Comparison of ENCODE assay signal across 13 mouse cellular contexts in the genomic region with DNA sequence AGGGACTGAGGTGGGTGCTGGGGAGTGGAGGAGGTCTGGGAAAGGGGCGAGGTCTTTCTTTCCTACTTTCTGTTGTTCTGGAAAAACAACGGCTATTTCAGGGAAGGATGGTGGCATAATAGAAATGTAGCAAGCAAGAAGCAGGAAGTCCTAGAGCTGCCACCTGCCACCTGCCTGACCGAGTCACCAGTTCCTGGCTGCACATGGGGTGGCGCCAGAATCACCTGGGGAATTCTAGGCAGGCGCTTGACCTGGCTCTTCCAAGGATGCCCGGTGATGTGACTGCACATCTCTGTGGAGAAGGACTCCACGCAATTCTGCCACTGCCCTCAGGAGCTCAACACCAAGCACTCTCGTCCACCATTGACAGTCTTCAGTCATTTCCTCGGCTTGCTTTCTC. TPM values are rescaled to one million over a fixed set of nuclear protein-coding genes. Genes with fewer than 3 reads are reported as not detected.
DNase-seq lines count a peak whose midpoint lies in the region; ATAC-seq and TF ChIP-seq lines count a peak whose summit lies in the region.
"Had no signal": no experiment of that assay in that cellular context is flagged by ENCODE, and none has a peak within 500 bp of the region (broad histone marks: within the 10 kb centered on the region; RNA-seq: fewer than 3 reads in every experiment).

No protein-coding gene starts in this region.

- no peaks in the 10 kb centered on the region for H3K27me3 ChIP-seq in hindbrain, embryonic 16.5 days (replicated peaks; ENCODE audit: control insufficient read depth, insufficient read depth, low read length)
- no peaks in the 10 kb centered on the region for H3K27me3 ChIP-seq in hindbrain, embryonic 11.5 days (ENCODE audit: control insufficient read depth, insufficient read depth, low read length)
- no peaks in the 10 kb centered on the region for H3K27me3 ChIP-seq in lung, embryonic 15.5 days
- no peaks in the 10 kb centered on the region for H3K27me3 ChIP-seq in liver, postnatal 0 days (ENCODE audit: insufficient read depth, low read length)
- H3K27me3 ChIP-seq: midbrain, embryonic 15.5 days had no signal

- TF ChIP-seq POLR2A in bone marrow, adult 2 months (IDR thresholded peaks at IDR 0.05; ENCODE audit: borderline replicate concordance, control insufficient read depth, low read depth, low read length), result no peak

- no peak overlapping the region for H3K4me2 ChIP-seq in hindbrain, embryonic 16.5 days (ENCODE audit: low read length)
- H3K4me2 ChIP-seq in hindbrain, embryonic 11.5 days (replicated peaks; ENCODE audit: low read depth, low read length), result no peak overlapping the region
- no peak overlapping the region for H3K4me2 ChIP-seq in lung, embryonic 15.5 days
- H3K4me2 ChIP-seq in liver, postnatal 0 days (ENCODE audit: low read depth, low read length), result no peak overlapping the region
- H3K4me2 ChIP-seq: midbrain, embryonic 15.5 days had no signal

- H3K9me3 ChIP-seq in hindbrain, embryonic 16.5 days (ENCODE audit: control insufficient read depth, low read length), result no peaks in the 10 kb centered on the region
- no peaks in the 10 kb centered on the region for H3K9me3 ChIP-seq in hindbrain, embryonic 11.5 days (ENCODE audit: control insufficient read depth, low read length)
- H3K9me3 ChIP-seq in lung, embryonic 15.5 days, result no peaks in the 10 kb centered on the region
- no peaks in the 10 kb centered on the region for H3K9me3 ChIP-seq in liver, postnatal 0 days (ENCODE audit: low read length)
- H3K9me3 ChIP-seq: midbrain, embryonic 15.5 days had no signal

- no peak for TF ChIP-seq EP300 in liver, postnatal 0 days (IDR thresholded peaks at IDR 0.05; ENCODE audit: low read depth)

- no peaks in the 10 kb centered on the region for H3K36me3 ChIP-seq in hindbrain, embryonic 16.5 days (ENCODE audit: control insufficient read depth, insufficient read depth, low read length)
- no peaks in the 10 kb centered on the region for H3K36me3 ChIP-seq in hindbrain, embryonic 11.5 days (ENCODE audit: control insufficient read depth, insufficient read depth, low read length)
- no peaks in the 10 kb centered on the region for H3K36me3 ChIP-seq in lung, embryonic 15.5 days
- H3K36me3 ChIP-seq in liver, postnatal 0 days (replicated peaks; ENCODE audit: insufficient read depth, low read length), result peaks cover 4% of the 10 kb centered on the region; the same call in 1 of the 2 replicates
- H3K36me3 ChIP-seq: midbrain, embryonic 15.5 days had no signal

- H3K27ac ChIP-seq in hindbrain, embryonic 16.5 days (ENCODE audit: low read depth, low read length), result peak overlapping the region; percentile 81
- H3K27ac ChIP-seq in hindbrain, embryonic 11.5 days (ENCODE audit: low read depth, low read length), result no peak overlapping the region
- H3K27ac ChIP-seq in lung, embryonic 15.5 days, result peak overlapping the region; percentile 83
- peak overlapping the region; percentile 54 for H3K27ac ChIP-seq in bone marrow, adult 2 months (ENCODE audit: control insufficient read depth, insufficient read depth, low read depth, low read length, poor library complexity)
- H3K27ac ChIP-seq in liver, postnatal 0 days (ENCODE audit: low read depth), result peak overlapping the region; percentile 12; the same call in 1 of the 2 replicates
- H3K27ac ChIP-seq: liver, embryonic 14.5 days had no signal

- peak; percentile 10; the same call in 1 of the 2 replicates for TF ChIP-seq CTCF in bone marrow, adult 2 months (IDR thresholded peaks at IDR 0.05; ENCODE audit: control insufficient read depth, insufficient read depth, low read length)
- no peak for TF ChIP-seq CTCF in liver, postnatal 0 days (IDR thresholded peaks at IDR 0.05; ENCODE audit: low read depth)

- WGBS in hindbrain, embryonic 16.5 days, result 90% methylated on average over 9 of the region's 9 CpGs
- 90% methylated on average over 9 of the region's 9 CpGs for WGBS in hindbrain, embryonic 11.5 days
- 80% methylated on average over 9 of the region's 9 CpGs for WGBS in lung, embryonic 15.5 days
- 52% methylated on average over 9 of the region's 9 CpGs for WGBS in bone marrow, adult 2 months
- 73% methylated on average over 9 of the region's 9 CpGs for WGBS in liver, postnatal 0 days (ENCODE audit: insufficient replicate concordance)

- no peak for ATAC-seq in hindbrain, embryonic 16.5 days
- no peak for ATAC-seq in hindbrain, embryonic 11.5 days (ENCODE audit: low FRiP score)
- ATAC-seq in lung, embryonic 15.5 days (ENCODE audit: borderline replicate concordance, extremely low read depth, low FRiP score, low TSS enrichment), result no peak
- ATAC-seq in liver, postnatal 0 days, result no peak
- ATAC-seq: forebrain, embryonic 14.5 days; midbrain, embryonic 15.5 days had no signal

- no peak for DNase-seq in hindbrain, embryonic 11.5 days (ENCODE audit: low spot score)
- DNase-seq in lung, postnatal 36 days, result no peak
- DNase-seq in liver, postnatal 0 days, result no peak
- DNase-seq in embryo, embryonic 11 days, result no peak
- no peak for DNase-seq in cerebellum, postnatal 14 days
- DNase-seq: cerebellum, adult 9-11 months; gastrocnemius, postnatal 14 days had no signal

- H3K4me1 ChIP-seq in hindbrain, embryonic 16.5 days (ENCODE audit: control insufficient read depth, insufficient read depth, low read depth, low read length), result peaks cover 19% of the 10 kb centered on the region
- 0 out of 2 replicates have a peak, but pooled peaks cover 7% of the 10 kb centered on the region for H3K4me1 ChIP-seq in hindbrain, embryonic 11.5 days (replicated peaks; ENCODE audit: control insufficient read depth, insufficient read depth, low read length)
- peaks cover 83% of the 10 kb centered on the region for H3K4me1 ChIP-seq in lung, embryonic 15.5 days
- peaks cover 19% of the 10 kb centered on the region for H3K4me1 ChIP-seq in bone marrow, adult 2 months (ENCODE audit: control insufficient read depth, insufficient read depth, low read length)
- peaks cover 85% of the 10 kb centered on the region for H3K4me1 ChIP-seq in liver, postnatal 0 days (ENCODE audit: insufficient read depth)

- H3K4me3 ChIP-seq in hindbrain, embryonic 16.5 days (ENCODE audit: low read length), result no peak overlapping the region
- H3K4me3 ChIP-seq in hindbrain, embryonic 11.5 days (ENCODE audit: low read depth, low read length), result no peak overlapping the region
- H3K4me3 ChIP-seq in lung, embryonic 15.5 days, result no peak overlapping the region
- H3K4me3 ChIP-seq in bone marrow, adult 2 months (replicated peaks; ENCODE audit: control insufficient read depth, low read depth, low read length), result no peak overlapping the region
- no peak overlapping the region for H3K4me3 ChIP-seq in liver, postnatal 0 days (ENCODE audit: low read depth, low read length)
- H3K4me3 ChIP-seq: midbrain, embryonic 15.5 days had no signal

- H3K9ac ChIP-seq in hindbrain, embryonic 16.5 days (ENCODE audit: low read depth, low read length), result no peak overlapping the region
- H3K9ac ChIP-seq in hindbrain, embryonic 11.5 days (ENCODE audit: low read depth, low read length), result no peak overlapping the region
- no peak overlapping the region for H3K9ac ChIP-seq in lung, embryonic 15.5 days
- H3K9ac ChIP-seq in liver, postnatal 0 days (replicated peaks), result no peak overlapping the region
- H3K9ac ChIP-seq: liver, embryonic 14.5 days; midbrain, embryonic 15.5 days had no signal

RNA-seq across cellular contexts. Expression of a gene that starts 15.2 kb away (rescaled TPM):
- 127 and 137 TPM in 2 replicates for polyA plus RNA-seq in hindbrain, embryonic 16.5 days (2015; fragmentation: Nextera tagmentation; extraction: Ambion mirVana)
- polyA plus RNA-seq in hindbrain, embryonic 11.5 days (2014; fragmentation: Nextera tagmentation; extraction: Ambion mirVana), result 42.6 and 45.9 TPM in 2 replicates
- polyA plus RNA-seq in lung, embryonic 15.5 days (2015; fragmentation: Nextera tagmentation; extraction: Ambion mirVana), result 226 and 250 TPM in 2 replicates
- 60.4 and 90.4 TPM in 2 replicates for polyA plus RNA-seq in bone marrow, adult 2 months (2011; ENCODE audit: insufficient read depth, insufficient read length, low replicate concordance, missing spikeins)
- 243 and 249 TPM in 2 replicates for polyA plus RNA-seq in liver, postnatal 0 days (2015; fragmentation: Nextera tagmentation; extraction: Ambion mirVana)
